Mouse (Mus musculus): ENCODE results near the gene Gtf2ird1. TPM values are rescaled to one million over a fixed set of nuclear protein-coding genes. Genes with fewer than 3 reads are reported as not detected.

The Gtf2ird1 gene
- polyA plus RNA-seq, 1 experiment, result 22.4 TPM

DNA sequence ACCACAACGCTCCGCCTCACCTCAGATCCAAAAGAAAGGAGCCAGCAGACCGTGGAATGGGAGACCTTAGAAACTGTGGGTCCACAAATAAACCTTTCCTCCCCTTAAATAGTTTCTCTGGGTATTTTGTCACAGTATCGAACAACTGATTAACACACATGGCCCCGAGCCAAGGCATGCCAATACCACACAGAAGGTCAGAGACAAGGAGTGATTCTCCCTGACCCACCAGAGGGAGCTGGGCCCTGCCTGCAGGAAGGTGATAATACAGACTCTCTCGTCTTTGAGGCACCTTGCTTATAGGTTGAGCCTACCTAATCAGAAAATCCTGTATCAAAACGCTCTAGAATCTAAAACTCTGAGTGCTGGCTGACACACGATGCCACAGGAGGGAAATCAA lies 30.9 kb downstream of the Gtf2ird1 start:
- H3K27ac ChIP-seq (ENCODE audit: insufficient read depth, low read depth, low read length), result no peak overlapping the region
- H3K27me3 ChIP-seq (replicated peaks; ENCODE audit: control insufficient read depth, insufficient read depth, low read length), result no peaks in the 10 kb centered on the region
- TF ChIP-seq POLR2A (IDR thresholded peaks at IDR 0.05; ENCODE audit: low read depth, low read length) (no peak), CTCF (conservative IDR thresholded peaks at IDR 0.05; ENCODE audit: insufficient read depth, insufficient read length, low read depth, low read length) (no peak; the same call in 1 of the 2 replicates)
- H3K4me3 ChIP-seq (ENCODE audit: insufficient read depth, low read depth, low read length), result no peak overlapping the region
- H3K4me1 ChIP-seq (ENCODE audit: control insufficient read depth, insufficient read depth, low read length), result peaks cover 5% of the 10 kb centered on the region; the same call in 1 of the 2 replicates
- H3K36me3 ChIP-seq (ENCODE audit: control insufficient read depth, insufficient read depth, low read length), result no peaks in the 10 kb centered on the region
- no peak for DNase-seq
- WGBS, result 79% methylated on average over 8 of the region's 8 CpGs

DNA sequence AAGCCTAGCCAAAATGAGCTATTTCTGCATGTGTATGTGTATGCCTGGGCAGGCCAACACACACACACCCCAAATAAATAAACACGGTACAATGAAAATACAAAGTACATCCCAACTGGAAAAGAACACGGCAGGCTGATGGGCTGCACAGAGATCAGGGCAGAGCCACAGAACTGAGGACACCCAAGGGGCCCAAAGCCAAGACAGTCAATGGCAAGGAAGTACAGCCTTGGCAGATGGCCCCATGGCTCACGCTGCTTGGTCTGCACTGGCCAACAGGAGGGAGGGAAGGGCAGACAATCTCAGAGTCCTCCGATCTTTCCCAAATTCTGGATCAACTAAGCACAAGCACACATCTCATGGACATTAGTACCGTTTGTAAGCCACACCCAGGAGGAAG lies 32.6 kb downstream of the Gtf2ird1 start:
- no peak for TF ChIP-seq POLR2A (IDR thresholded peaks at IDR 0.05; ENCODE audit: low read depth, low read length)
- no peak for TF ChIP-seq CTCF (conservative IDR thresholded peaks at IDR 0.05; ENCODE audit: insufficient read depth, insufficient read length, low read depth, low read length)
- DNase-seq, result peak; percentile 62
- WGBS, result 62% methylated on average over 5 of the region's 5 CpGs
- no peaks in the 10 kb centered on the region for H3K27me3 ChIP-seq (replicated peaks; ENCODE audit: control insufficient read depth, insufficient read depth, low read length)
- H3K4me3 ChIP-seq (ENCODE audit: insufficient read depth, low read depth, low read length), result no peak overlapping the region
- no peaks in the 10 kb centered on the region for H3K36me3 ChIP-seq (ENCODE audit: control insufficient read depth, insufficient read depth, low read length)
- H3K27ac ChIP-seq (ENCODE audit: insufficient read depth, low read depth, low read length), result no peak overlapping the region
- peaks cover 8% of the 10 kb centered on the region for H3K4me1 ChIP-seq (ENCODE audit: control insufficient read depth, insufficient read depth, low read length)

- no peak overlapping the region for H3K27ac ChIP-seq (ENCODE audit: insufficient read depth, low read depth, low read length)
- TF ChIP-seq POLR2A (IDR thresholded peaks at IDR 0.05; ENCODE audit: low read depth, low read length) (no peak), CTCF (conservative IDR thresholded peaks at IDR 0.05; ENCODE audit: insufficient read depth, insufficient read length, low read depth, low read length) (no peak)
- H3K4me1 ChIP-seq (ENCODE audit: control insufficient read depth, insufficient read depth, low read length), result peaks cover 9% of the 10 kb centered on the region
- 90% methylated on average over 6 of the region's 6 CpGs for WGBS
- H3K4me3 ChIP-seq (ENCODE audit: insufficient read depth, low read depth, low read length), result no peak overlapping the region
- H3K36me3 ChIP-seq (ENCODE audit: control insufficient read depth, insufficient read depth, low read length), result no peaks in the 10 kb centered on the region
- no peak for DNase-seq
- no peaks in the 10 kb centered on the region for H3K27me3 ChIP-seq (replicated peaks; ENCODE audit: control insufficient read depth, insufficient read depth, low read length)
Observed at GRCm38 (mm10) chr5:134423372-134423771, 33.1 kb downstream of the Gtf2ird1 start.

GRCm38 (mm10) chr5:134422265-134422925 lies 34.1 kb downstream of the Gtf2ird1 start:
- TF ChIP-seq CTCF (conservative IDR thresholded peaks at IDR 0.05; ENCODE audit: insufficient read depth, insufficient read length, low read depth, low read length) (no peak), POLR2A (IDR thresholded peaks at IDR 0.05; ENCODE audit: low read depth, low read length) (no peak)
- Histone ChIP-seq H3K36me3 (ENCODE audit: control insufficient read depth, insufficient read depth, low read length) (no peaks in the 10 kb centered on the region), H3K27ac (ENCODE audit: insufficient read depth, low read depth, low read length) (no peak overlapping the region), H3K27me3 (replicated peaks; ENCODE audit: control insufficient read depth, insufficient read depth, low read length) (no peaks in the 10 kb centered on the region), H3K4me1 (ENCODE audit: control insufficient read depth, insufficient read depth, low read length) (peaks cover 14% of the 10 kb centered on the region), H3K4me3 (ENCODE audit: insufficient read depth, low read depth, low read length) (no peak overlapping the region)
- WGBS, result 91% methylated on average over 12 of the region's 12 CpGs
- no peak for DNase-seq

GRCm38 (mm10) chr5:134421061-134421460 lies 35.5 kb downstream of the Gtf2ird1 start:
- peak; percentile 58 for DNase-seq
- H3K36me3 ChIP-seq (ENCODE audit: control insufficient read depth, insufficient read depth, low read length), result no peaks in the 10 kb centered on the region
- TF ChIP-seq CTCF (conservative IDR thresholded peaks at IDR 0.05; ENCODE audit: insufficient read depth, insufficient read length, low read depth, low read length) (no peak), POLR2A (IDR thresholded peaks at IDR 0.05; ENCODE audit: low read depth, low read length) (no peak)
- peaks cover 14% of the 10 kb centered on the region for H3K4me1 ChIP-seq (ENCODE audit: control insufficient read depth, insufficient read depth, low read length)
- WGBS, result 50% methylated on average over 9 of the region's 9 CpGs
- no peak overlapping the region for H3K4me3 ChIP-seq (ENCODE audit: insufficient read depth, low read depth, low read length)
- H3K27ac ChIP-seq (ENCODE audit: insufficient read depth, low read depth, low read length), result no peak overlapping the region
- no peaks in the 10 kb centered on the region for H3K27me3 ChIP-seq (replicated peaks; ENCODE audit: control insufficient read depth, insufficient read depth, low read length)

- Histone ChIP-seq H3K27me3 (replicated peaks; ENCODE audit: control insufficient read depth, insufficient read depth, low read length) (no peaks in the 10 kb centered on the region), H3K27ac (ENCODE audit: insufficient read depth, low read depth, low read length) (no peak overlapping the region), H3K4me1 (ENCODE audit: control insufficient read depth, insufficient read depth, low read length) (peaks cover 14% of the 10 kb centered on the region), H3K4me3 (ENCODE audit: insufficient read depth, low read depth, low read length) (no peak overlapping the region), H3K36me3 (ENCODE audit: control insufficient read depth, insufficient read depth, low read length) (no peaks in the 10 kb centered on the region)
- DNase-seq, result no peak
- WGBS, result 93% methylated on average over 5 of the region's 5 CpGs
- TF ChIP-seq POLR2A (IDR thresholded peaks at IDR 0.05; ENCODE audit: low read depth, low read length), result no peak
- no peak for TF ChIP-seq CTCF (conservative IDR thresholded peaks at IDR 0.05; ENCODE audit: insufficient read depth, insufficient read length, low read depth, low read length)
Observed at GRCm38 (mm10) chr5:134419700-134420099, 36.8 kb downstream of the Gtf2ird1 start.

GRCm38 (mm10) chr5:134418315-134419074 lies 38.0 kb downstream of the Gtf2ird1 start:
- no peaks in the 10 kb centered on the region; the same call in 1 of the 2 replicates for H3K36me3 ChIP-seq (ENCODE audit: control insufficient read depth, insufficient read depth, low read length)
- no peak overlapping the region for H3K27ac ChIP-seq (ENCODE audit: insufficient read depth, low read depth, low read length)
- TF ChIP-seq POLR2A (IDR thresholded peaks at IDR 0.05; ENCODE audit: low read depth, low read length), result no peak
- TF ChIP-seq CTCF (conservative IDR thresholded peaks at IDR 0.05; ENCODE audit: insufficient read depth, insufficient read length, low read depth, low read length), result no peak
- peaks cover 9% of the 10 kb centered on the region; the same call in 1 of the 2 replicates for H3K4me1 ChIP-seq (ENCODE audit: control insufficient read depth, insufficient read depth, low read length)
- H3K4me3 ChIP-seq (ENCODE audit: insufficient read depth, low read depth, low read length), result no peak overlapping the region
- WGBS, result 50% methylated on average over 6 of the region's 6 CpGs
- DNase-seq, result peak; percentile 93
- H3K27me3 ChIP-seq (replicated peaks; ENCODE audit: control insufficient read depth, insufficient read depth, low read length), result no peaks in the 10 kb centered on the region
